Mouse (Mus musculus): Measurements from ENCODE around the gene Gpr146.

GRCm38 (mm10) chr5:139351628-139352027 lies 25.9 kb upstream of the Gpr146 start:
- TF ChIP-seq POLR2AphosphoS2 (IDR thresholded peaks at IDR 0.05; ENCODE audit: insufficient read length, low read depth) (no peak), POLR2A (IDR thresholded peaks at IDR 0.05; ENCODE audit: insufficient read length, low read depth) (no peak), E2F4 (IDR thresholded peaks at IDR 0.05; ENCODE audit: insufficient read depth) (no peak), TCF12 (IDR thresholded peaks at IDR 0.05; ENCODE audit: insufficient read depth, poor library complexity, severe bottlenecking) (no peak), MAX (IDR thresholded peaks at IDR 0.05; ENCODE audit: low read depth) (no peak), REST (IDR thresholded peaks at IDR 0.05; ENCODE audit: insufficient read depth, insufficient read length) (no peak), TCF3 (IDR thresholded peaks at IDR 0.05; ENCODE audit: insufficient read length, low read depth) (no peak), SRF (IDR thresholded peaks at IDR 0.05; ENCODE audit: control insufficient read depth, insufficient read length, low read depth) (no peak), USF1 (IDR thresholded peaks at IDR 0.05; ENCODE audit: low read depth) (no peak)
